Mouse (Mus musculus): ENCODE measurements around the gene Mst1. TPM values are rescaled to one million over a fixed set of nuclear protein-coding genes. Genes with fewer than 3 reads are reported as not detected.

Gene Mst1
- polyA plus RNA-seq, 1 experiment from 2014 or later = 0.31 TPM

GRCm38 (mm10) chr9:108063361-108063760 lies 16.9 kb upstream of the Mst1 start:
- WGBS = 85% methylated on average over 12 of the region's 12 CpGs
- DNase-seq (ENCODE audit: low spot score) (no peak), ATAC-seq (replicated peaks; ENCODE audit: insufficient number of reproducible peaks, low FRiP score, low TSS enrichment, low read depth) (no peak)
- no peaks in the 10 kb centered on the region for H3K4me1 ChIP-seq (ENCODE audit: control insufficient read depth, insufficient read depth, low read length)
- H3K36me3 ChIP-seq (replicated peaks; ENCODE audit: control insufficient read depth, insufficient read depth, low read depth, low read length) = no peaks in the 10 kb centered on the region; the same call in 1 of the 2 replicates
- no peak overlapping the region for H3K4me3 ChIP-seq (ENCODE audit: low read depth, low read length)
- no peak overlapping the region for H3K4me2 ChIP-seq (ENCODE audit: low read depth, low read length)
- H3K27ac ChIP-seq (replicated peaks; ENCODE audit: low read depth, low read length) = no peak overlapping the region
- H3K9ac ChIP-seq (replicated peaks; ENCODE audit: low read length) = no peak overlapping the region
- no peaks in the 10 kb centered on the region for H3K9me3 ChIP-seq (replicated peaks; ENCODE audit: control insufficient read depth, low read length)
- no peaks in the 10 kb centered on the region for H3K27me3 ChIP-seq (ENCODE audit: control insufficient read depth, insufficient read depth, low read length)

GRCm38 (mm10) chr9:108065491-108066011 lies 14.7 kb upstream of the Mst1 start:
- H3K9ac ChIP-seq (replicated peaks; ENCODE audit: low read length) = no peak overlapping the region
- ATAC-seq (replicated peaks; ENCODE audit: insufficient number of reproducible peaks, low FRiP score, low TSS enrichment, low read depth) = no peak
- no peaks in the 10 kb centered on the region; the same call in 1 of the 2 replicates for H3K36me3 ChIP-seq (replicated peaks; ENCODE audit: control insufficient read depth, insufficient read depth, low read depth, low read length)
- H3K4me2 ChIP-seq (ENCODE audit: low read depth, low read length) = no peak overlapping the region
- no peaks in the 10 kb centered on the region for H3K9me3 ChIP-seq (replicated peaks; ENCODE audit: control insufficient read depth, low read length)
- peak; percentile 73 for DNase-seq (ENCODE audit: low spot score)
- H3K27ac ChIP-seq (replicated peaks; ENCODE audit: low read depth, low read length) = no peak overlapping the region
- 41% methylated on average over 5 of the region's 5 CpGs for WGBS
- no peaks in the 10 kb centered on the region for H3K4me1 ChIP-seq (ENCODE audit: control insufficient read depth, insufficient read depth, low read length)
- no peaks in the 10 kb centered on the region for H3K27me3 ChIP-seq (ENCODE audit: control insufficient read depth, insufficient read depth, low read length)
- no peak overlapping the region for H3K4me3 ChIP-seq (ENCODE audit: low read depth, low read length)

- Histone ChIP-seq H3K4me3 (ENCODE audit: low read depth, low read length) (no peak overlapping the region), H3K27ac (replicated peaks; ENCODE audit: low read depth, low read length) (no peak overlapping the region), H3K4me2 (ENCODE audit: low read depth, low read length) (no peak overlapping the region), H3K4me1 (ENCODE audit: control insufficient read depth, insufficient read depth, low read length) (no peaks in the 10 kb centered on the region), H3K9me3 (replicated peaks; ENCODE audit: control insufficient read depth, low read length) (no peaks in the 10 kb centered on the region), H3K36me3 (replicated peaks; ENCODE audit: control insufficient read depth, insufficient read depth, low read depth, low read length) (no peaks in the 10 kb centered on the region; the same call in 1 of the 2 replicates), H3K27me3 (ENCODE audit: control insufficient read depth, insufficient read depth, low read length) (no peaks in the 10 kb centered on the region), H3K9ac (replicated peaks; ENCODE audit: low read length) (no peak overlapping the region)
- DNase-seq (ENCODE audit: low spot score) = no peak
- no peak for ATAC-seq (replicated peaks; ENCODE audit: insufficient number of reproducible peaks, low FRiP score, low TSS enrichment, low read depth)
- 84% methylated on average over 7 of the region's 7 CpGs for WGBS
Measured at GRCm38 (mm10) chr9:108067199-108067598, 13.0 kb upstream of the Mst1 start.

- H3K4me1 ChIP-seq (ENCODE audit: control insufficient read depth, insufficient read depth, low read length) = no peaks in the 10 kb centered on the region
- no peak overlapping the region for H3K4me2 ChIP-seq (ENCODE audit: low read depth, low read length)
- no peak overlapping the region for H3K27ac ChIP-seq (replicated peaks; ENCODE audit: low read depth, low read length)
- H3K4me3 ChIP-seq (ENCODE audit: low read depth, low read length) = no peak overlapping the region
- no peak overlapping the region for H3K9ac ChIP-seq (replicated peaks; ENCODE audit: low read length)
- 21% methylated on average over 8 of the region's 8 CpGs for WGBS
- peak; percentile 31; the same call in 1 of the 2 replicates for ATAC-seq (replicated peaks; ENCODE audit: insufficient number of reproducible peaks, low FRiP score, low TSS enrichment, low read depth)
- H3K36me3 ChIP-seq (replicated peaks; ENCODE audit: control insufficient read depth, insufficient read depth, low read depth, low read length) = no peaks in the 10 kb centered on the region; the same call in 1 of the 2 replicates
- peak; percentile 92 for DNase-seq (ENCODE audit: low spot score)
- no peaks in the 10 kb centered on the region for H3K27me3 ChIP-seq (ENCODE audit: control insufficient read depth, insufficient read depth, low read length)
- H3K9me3 ChIP-seq (replicated peaks; ENCODE audit: control insufficient read depth, low read length) = no peaks in the 10 kb centered on the region
Measured at GRCm38 (mm10) chr9:108067900-108068299, 12.3 kb upstream of the Mst1 start.

GRCm38 (mm10) chr9:108069007-108069406 lies 11.2 kb upstream of the Mst1 start:
- Histone ChIP-seq H3K9me3 (replicated peaks; ENCODE audit: control insufficient read depth, low read length) (no peaks in the 10 kb centered on the region), H3K9ac (replicated peaks; ENCODE audit: low read length) (no peak overlapping the region)

GRCm38 (mm10) chr9:108069529-108069928 lies 10.7 kb upstream of the Mst1 start:
- 89% methylated on average over 7 of the region's 7 CpGs for WGBS
- no peak overlapping the region for H3K4me3 ChIP-seq (ENCODE audit: low read depth, low read length)
- H3K9me3 ChIP-seq (replicated peaks; ENCODE audit: control insufficient read depth, low read length) = no peaks in the 10 kb centered on the region
- no peaks in the 10 kb centered on the region for H3K36me3 ChIP-seq (replicated peaks; ENCODE audit: control insufficient read depth, insufficient read depth, low read depth, low read length)
- ATAC-seq (replicated peaks; ENCODE audit: insufficient number of reproducible peaks, low FRiP score, low TSS enrichment, low read depth) = no peak
- no peak overlapping the region for H3K27ac ChIP-seq (replicated peaks; ENCODE audit: low read depth, low read length)
- H3K9ac ChIP-seq (replicated peaks; ENCODE audit: low read length) = no peak overlapping the region
- no peak overlapping the region for H3K4me2 ChIP-seq (ENCODE audit: low read depth, low read length)
- no peaks in the 10 kb centered on the region for H3K27me3 ChIP-seq (ENCODE audit: control insufficient read depth, insufficient read depth, low read length)
- H3K4me1 ChIP-seq (ENCODE audit: control insufficient read depth, insufficient read depth, low read length) = no peaks in the 10 kb centered on the region
- no peak for DNase-seq (ENCODE audit: low spot score)

More at GRCm38 (mm10) chr9:108069007-108069406, 11.2 kb upstream of the Mst1 start:
- H3K4me3 ChIP-seq (ENCODE audit: low read depth, low read length) = no peak overlapping the region
- no peak overlapping the region for H3K4me2 ChIP-seq (ENCODE audit: low read depth, low read length)
- ATAC-seq (replicated peaks; ENCODE audit: insufficient number of reproducible peaks, low FRiP score, low TSS enrichment, low read depth) (no peak), DNase-seq (ENCODE audit: low spot score) (no peak)
- no peaks in the 10 kb centered on the region for H3K27me3 ChIP-seq (ENCODE audit: control insufficient read depth, insufficient read depth, low read length)
- no peaks in the 10 kb centered on the region for H3K36me3 ChIP-seq (replicated peaks; ENCODE audit: control insufficient read depth, insufficient read depth, low read depth, low read length)
- no peaks in the 10 kb centered on the region for H3K4me1 ChIP-seq (ENCODE audit: control insufficient read depth, insufficient read depth, low read length)
- H3K27ac ChIP-seq (replicated peaks; ENCODE audit: low read depth, low read length) = no peak overlapping the region
- 93% methylated on average over 9 of the region's 9 CpGs for WGBS

- Histone ChIP-seq H3K27me3 (ENCODE audit: control insufficient read depth, insufficient read depth, low read length) (no peaks in the 10 kb centered on the region), H3K4me3 (ENCODE audit: low read depth, low read length) (no peak overlapping the region), H3K4me1 (ENCODE audit: control insufficient read depth, insufficient read depth, low read length) (no peaks in the 10 kb centered on the region), H3K9me3 (replicated peaks; ENCODE audit: control insufficient read depth, low read length) (no peaks in the 10 kb centered on the region), H3K27ac (replicated peaks; ENCODE audit: low read depth, low read length) (no peak overlapping the region), H3K4me2 (ENCODE audit: low read depth, low read length) (no peak overlapping the region), H3K9ac (replicated peaks; ENCODE audit: low read length) (no peak overlapping the region), H3K36me3 (replicated peaks; ENCODE audit: control insufficient read depth, insufficient read depth, low read depth, low read length) (no peaks in the 10 kb centered on the region)
- no peak for DNase-seq (ENCODE audit: low spot score)
- ATAC-seq (replicated peaks; ENCODE audit: insufficient number of reproducible peaks, low FRiP score, low TSS enrichment, low read depth) = no peak
- 87% methylated on average over 4 of the region's 4 CpGs for WGBS
Measured at GRCm38 (mm10) chr9:108071801-108072200, 8.4 kb upstream of the Mst1 start.

- WGBS = 69% methylated on average over 9 of the region's 9 CpGs
Measured at GRCm38 (mm10) chr9:108072481-108072924, 7.7 kb upstream of the Mst1 start.

More at GRCm38 (mm10) chr9:108072481-108072924, 7.7 kb upstream of the Mst1 start:
- ATAC-seq (replicated peaks; ENCODE audit: insufficient number of reproducible peaks, low FRiP score, low TSS enrichment, low read depth) (no peak), DNase-seq (ENCODE audit: low spot score) (no peak)
- Histone ChIP-seq H3K36me3 (replicated peaks; ENCODE audit: control insufficient read depth, insufficient read depth, low read depth, low read length) (no peaks in the 10 kb centered on the region), H3K9ac (replicated peaks; ENCODE audit: low read length) (no peak overlapping the region), H3K27me3 (ENCODE audit: control insufficient read depth, insufficient read depth, low read length) (no peaks in the 10 kb centered on the region), H3K4me3 (ENCODE audit: low read depth, low read length) (no peak overlapping the region), H3K9me3 (replicated peaks; ENCODE audit: control insufficient read depth, low read length) (no peaks in the 10 kb centered on the region), H3K4me2 (ENCODE audit: low read depth, low read length) (no peak overlapping the region), H3K27ac (replicated peaks; ENCODE audit: low read depth, low read length) (no peak overlapping the region), H3K4me1 (ENCODE audit: control insufficient read depth, insufficient read depth, low read length) (no peaks in the 10 kb centered on the region)

Data from embryonic facial prominence, embryonic 11.5 days (tissue).